Mouse (Mus musculus) testis, adult 2 months (tissue): ENCODE measurements around the gene Zkscan3.

Experiments used
- CTCF ChIP-seq: fragments of 200-500 bp; IDR thresholded peaks from 2 replicates; pipeline ENCODE4 v1.5.1; 2012; ENCODE audit warnings: low read depth, mild to moderate bottlenecking, inconsistent platforms, low read length, moderate library complexity; ENCODE audit not compliant: control insufficient read depth, insufficient read depth, insufficient replicate concordance
- POLR2A ChIP-seq: fragments of 200-500 bp; IDR thresholded peaks from 2 replicates; pipeline ENCODE4 v1.6.1; 2012; ENCODE audit warnings: low read depth, mild to moderate bottlenecking, inconsistent platforms, low read length, moderate library complexity; ENCODE audit not compliant: control insufficient read depth

DNA sequence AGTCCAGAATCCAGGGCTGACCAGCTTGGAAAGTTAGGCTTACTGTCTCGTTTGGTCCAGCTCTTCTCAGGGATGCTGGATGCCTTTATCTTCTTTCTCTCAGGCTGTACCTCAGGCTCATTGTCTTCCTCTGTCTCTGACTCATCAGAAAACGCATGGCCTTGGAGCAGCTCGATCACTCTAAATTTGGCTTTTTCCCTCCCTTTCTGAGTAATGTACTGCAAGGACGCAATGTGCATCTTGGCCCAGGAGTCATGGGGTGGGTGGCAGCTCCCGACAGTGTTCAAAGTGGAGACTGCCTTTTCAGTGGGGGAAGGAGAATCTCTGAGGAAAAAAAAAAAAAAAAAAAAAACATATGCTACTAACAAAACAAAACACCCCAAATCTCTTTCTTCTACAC is 20.7 kb upstream of the Zkscan3 start:
- no peak for TF ChIP-seq CTCF
- TF ChIP-seq POLR2A: no peak
